Mouse (Mus musculus): ENCODE measurements around the gene Atox1. TPM values are rescaled to one million over a fixed set of nuclear protein-coding genes. Genes with fewer than 3 reads are reported as not detected.
"Not testable (repeated sequence)": the region's sequence is repeated elsewhere in the genome, so short reads cannot be mapped to it uniquely, and the experiment has no call there.

The Atox1 gene
- total RNA-seq, 2 experiments from 2014 or later = 41.3 to 45.4 TPM

DNA sequence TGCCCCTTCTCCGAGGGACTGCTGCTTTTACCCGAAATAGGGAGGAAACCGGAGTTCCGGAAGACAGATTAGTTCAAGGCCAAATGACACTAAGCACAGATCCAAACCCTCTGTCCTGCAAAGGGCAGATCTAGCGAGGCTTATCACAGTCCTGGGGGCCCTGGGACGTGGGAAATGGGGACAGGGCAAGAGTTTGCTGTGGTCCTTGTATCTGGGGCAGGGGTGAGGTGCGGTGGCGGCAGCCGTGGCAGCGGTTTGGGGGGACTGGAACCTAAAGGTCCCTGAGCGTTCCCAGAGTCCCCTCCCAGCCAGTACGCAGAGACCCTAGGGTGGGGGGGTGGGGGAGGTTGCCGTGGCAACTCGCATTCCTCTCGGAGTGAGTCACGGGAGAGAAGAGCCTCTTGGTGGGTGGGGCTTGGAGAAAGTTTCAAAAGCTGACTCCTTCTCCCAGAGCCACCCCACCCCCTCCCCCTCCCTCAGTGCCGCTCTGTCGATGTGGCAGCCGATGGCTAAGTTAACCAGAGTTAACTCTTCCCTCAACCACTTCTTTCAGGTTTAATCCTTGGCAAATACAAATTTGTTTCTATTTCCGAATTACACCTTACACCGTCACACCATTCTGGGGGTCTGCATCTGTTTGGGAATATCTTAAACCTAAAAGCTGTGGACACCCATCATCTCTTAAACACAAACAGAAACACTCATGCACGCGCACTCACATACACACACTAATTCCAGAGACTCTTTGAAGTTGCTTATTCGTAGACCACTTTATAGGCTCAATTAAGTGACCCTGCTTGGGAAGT, 42.9 kb downstream of the Atox1 start:
- TF ChIP-seq CTCF (IDR thresholded peaks at IDR 0.05) = no peak
- DNase-seq = peak; percentile 74
- H3K27ac ChIP-seq = peak overlapping the region; percentile 97
- intact Hi-C loops (cut with DNase I) = no loop called here
- peak overlapping the region; percentile 81 for H3K4me3 ChIP-seq

DNA sequence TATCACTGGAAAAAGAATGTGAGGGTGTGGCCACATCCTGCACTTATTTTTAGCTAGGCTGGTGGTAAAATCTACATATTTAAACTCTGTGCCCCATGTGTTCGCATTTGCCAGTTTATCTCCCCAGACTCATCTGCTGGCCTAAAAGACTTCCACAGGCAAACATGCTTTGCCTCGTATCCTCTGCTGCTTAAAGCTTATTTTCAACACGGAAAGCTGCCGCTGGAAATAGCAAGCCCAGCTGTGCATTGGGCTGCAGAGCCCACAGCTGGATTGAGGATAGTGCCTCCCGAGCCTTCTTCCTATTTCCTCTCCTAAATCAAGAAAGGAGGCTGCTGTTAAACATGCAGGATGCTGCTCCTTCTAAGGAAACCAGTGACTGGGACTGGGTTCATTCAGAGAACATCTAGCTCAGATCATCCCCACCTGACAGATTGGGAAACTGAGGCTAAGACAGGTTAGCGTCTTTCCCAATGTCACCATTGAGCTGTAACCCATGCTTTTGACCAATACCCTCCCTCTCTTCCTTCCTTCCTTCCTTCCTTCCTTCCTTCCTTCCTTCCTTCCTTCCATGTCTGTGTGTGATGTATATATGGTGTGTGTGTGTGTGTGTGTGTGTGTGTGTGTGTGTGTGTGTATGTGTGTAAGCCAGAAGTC, 44.3 kb downstream of the Atox1 start:
- TF ChIP-seq CTCF (IDR thresholded peaks at IDR 0.05) = no peak
- Histone ChIP-seq H3K27ac (peak overlapping the region; percentile 97), H3K4me3 (peak overlapping the region; percentile 81)
- intact Hi-C loops (cut with DNase I) = no loop called here
- no peak for DNase-seq

DNA sequence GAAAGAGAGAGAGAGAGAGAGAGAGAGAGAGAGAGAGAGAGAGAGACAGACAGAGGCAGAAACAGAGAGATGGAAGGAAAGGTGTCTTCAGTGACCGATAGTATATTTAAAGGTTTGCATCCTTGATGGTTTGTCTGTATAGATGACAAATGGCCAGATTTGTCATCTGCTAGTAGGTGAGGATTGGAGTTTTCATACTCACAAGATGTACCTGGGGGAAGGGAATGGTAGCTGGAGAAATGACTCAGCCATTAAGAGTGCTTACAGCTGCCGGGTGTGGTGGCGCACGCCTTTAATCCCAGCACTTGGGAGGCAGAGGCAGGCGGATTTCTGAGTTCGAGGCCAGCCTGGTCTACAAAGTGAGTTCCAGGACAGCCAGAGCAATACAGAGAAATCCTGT, 45.3 kb downstream of the Atox1 start:
- H3K27ac ChIP-seq = peak overlapping the region; percentile 97
- DNase-seq = not testable (repeated sequence)

DNA sequence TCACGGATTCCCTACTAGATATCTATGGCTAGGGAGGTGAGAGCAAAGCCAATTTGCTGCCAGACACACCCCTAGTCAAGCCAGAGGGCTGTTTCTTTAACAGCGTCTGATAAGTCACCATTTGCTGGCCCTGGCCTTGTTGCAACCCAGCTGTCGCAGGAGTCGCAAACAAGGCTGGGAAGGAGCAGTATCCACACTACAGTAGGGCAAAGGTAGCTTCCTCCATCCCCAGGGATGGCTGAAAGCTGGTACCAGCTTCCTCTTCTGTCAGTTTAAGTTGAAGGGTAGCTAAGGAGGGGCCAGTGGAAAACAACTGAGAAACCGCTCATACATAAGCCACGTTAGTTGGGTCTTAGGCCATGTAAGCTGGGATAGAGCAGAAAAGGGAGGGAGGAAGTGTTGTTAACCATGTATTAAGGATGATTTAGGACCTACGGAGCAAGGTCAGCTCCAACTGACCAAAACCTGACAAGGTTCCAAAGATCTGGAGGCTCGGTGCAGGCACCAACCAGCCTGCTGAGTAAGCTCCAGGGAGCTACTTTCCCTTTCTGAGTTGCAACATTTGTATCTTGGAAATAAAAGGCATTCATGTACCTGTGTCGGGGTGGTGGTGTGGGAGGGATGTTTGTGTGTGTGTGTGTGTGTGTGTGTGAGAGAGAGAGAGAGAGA, 45.9 kb downstream of the Atox1 start:
- Histone ChIP-seq H3K27ac (peak overlapping the region; percentile 85), H3K4me3 (peak overlapping the region; percentile 81)
- no peak for TF ChIP-seq CTCF (IDR thresholded peaks at IDR 0.05)
- no peak for DNase-seq
- intact Hi-C loops (cut with DNase I) = no loop called here

More for the DNA sequence above, 45.3 kb downstream of the Atox1 start:
- intact Hi-C loops (cut with DNase I) = not testable (repeated sequence)
- H3K4me3 ChIP-seq = peak overlapping the region; percentile 81

DNA sequence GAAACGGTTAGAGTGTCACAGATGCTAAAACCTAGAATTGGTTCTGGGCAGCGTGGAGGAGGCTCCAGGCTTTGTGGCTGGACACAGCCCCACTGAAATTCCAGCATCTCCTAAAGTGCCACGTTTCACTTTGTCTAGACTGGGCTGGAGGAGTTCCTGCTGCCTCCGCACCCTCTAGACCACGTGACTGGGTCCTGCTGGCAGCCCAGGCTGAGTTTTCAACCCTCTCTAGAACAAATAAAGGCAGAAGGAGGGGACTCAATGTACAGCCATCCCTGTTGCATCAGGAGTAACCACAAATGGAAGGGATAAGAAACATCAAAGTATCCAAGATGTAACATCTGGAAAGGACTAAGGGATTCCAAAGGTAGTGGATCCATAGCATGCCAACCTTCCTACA, 46.7 kb downstream of the Atox1 start:
- Histone ChIP-seq H3K27ac (peak overlapping the region; percentile 85), H3K4me3 (peak overlapping the region; percentile 81)
- DNase-seq = peak; percentile 64
- intact Hi-C loops (cut with DNase I) = no loop called here
- no peak for TF ChIP-seq CTCF (IDR thresholded peaks at IDR 0.05)

DNA sequence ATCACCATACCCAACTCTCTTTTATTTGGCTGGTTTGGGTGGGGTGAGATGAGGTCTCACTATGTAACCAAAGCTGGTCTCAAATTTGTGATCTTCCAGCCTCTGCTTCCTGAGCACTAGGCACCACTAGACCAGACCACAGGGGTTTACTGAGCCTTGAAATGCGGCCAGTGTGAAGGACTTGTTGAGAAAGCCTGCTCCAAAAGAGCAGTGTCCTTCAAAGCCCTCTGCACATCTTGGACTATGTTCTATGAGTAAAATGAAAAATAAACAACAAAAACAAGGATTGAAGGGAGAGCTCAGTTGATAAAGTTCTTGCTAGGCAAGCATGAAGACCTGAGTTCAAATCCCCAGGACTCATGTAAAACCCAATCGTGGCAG, 47.6 kb downstream of the Atox1 start:
- DNase-seq = no peak
- no peak for TF ChIP-seq CTCF (IDR thresholded peaks at IDR 0.05)
- intact Hi-C loops (cut with DNase I) = no loop called here
- Histone ChIP-seq H3K27ac (peak overlapping the region; percentile 85), H3K4me3 (peak overlapping the region; percentile 81)

DNA sequence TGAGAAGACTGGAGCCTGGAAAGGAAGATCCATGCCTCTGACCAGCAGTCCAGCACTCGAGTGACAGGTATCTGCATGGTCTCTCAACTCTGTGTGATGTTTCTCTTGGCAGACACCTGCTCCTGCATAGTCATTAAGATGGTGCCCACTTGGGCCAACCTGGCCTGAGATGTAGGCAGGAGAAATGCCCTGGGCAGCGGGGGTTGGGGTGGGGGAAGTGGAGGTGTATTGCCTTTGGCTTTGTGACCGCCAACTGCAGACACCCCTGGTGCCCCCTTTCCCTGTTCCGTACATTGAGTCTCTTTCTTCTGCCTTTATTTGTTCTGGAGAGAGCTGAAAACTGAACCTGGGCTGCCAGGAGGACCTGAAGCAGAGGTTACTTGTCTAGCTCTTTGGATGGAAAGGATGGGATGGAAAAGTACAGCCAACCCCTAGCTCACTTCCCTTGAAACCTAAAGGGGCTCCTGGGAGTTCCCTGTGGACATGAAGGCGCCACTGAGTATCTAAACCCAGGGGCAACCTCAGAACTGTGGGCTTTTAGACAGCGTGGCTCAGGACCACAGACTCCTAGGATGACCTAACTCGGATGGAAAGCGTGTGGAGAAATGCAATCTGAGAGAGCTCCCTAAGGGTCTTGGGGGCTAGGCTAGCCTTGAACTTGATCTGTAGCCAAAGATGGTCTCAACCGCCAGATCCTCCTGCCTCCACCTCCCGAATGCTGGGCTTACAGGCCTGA, 48.2 kb downstream of the Atox1 start:
- intact Hi-C loops (cut with DNase I) = no loop called here
- no peak for DNase-seq
- TF ChIP-seq CTCF (IDR thresholded peaks at IDR 0.05) = no peak
- Histone ChIP-seq H3K27ac (peak overlapping the region; percentile 85), H3K4me3 (peak overlapping the region; percentile 81)

DNA sequence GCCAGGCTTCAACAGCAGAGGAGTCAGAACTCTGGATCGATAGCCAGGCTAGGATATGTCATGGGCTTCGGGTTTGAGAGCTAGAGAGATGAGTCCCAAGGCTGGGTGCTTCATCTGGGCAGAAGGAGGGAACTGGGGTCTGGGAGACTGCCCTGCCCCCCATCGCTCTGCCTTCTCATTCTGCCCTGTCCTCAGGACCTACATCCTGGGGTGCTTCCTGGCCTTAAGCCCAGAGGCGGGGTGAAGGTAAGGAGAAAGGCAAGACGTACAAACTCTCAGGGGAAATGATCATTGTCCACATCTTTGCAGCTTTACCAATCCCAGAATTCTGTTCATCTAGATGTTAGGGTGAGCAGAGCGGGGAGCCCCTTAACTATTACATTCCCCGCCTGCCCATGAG, 49.0 kb downstream of the Atox1 start:
- peak overlapping the region; percentile 81 for H3K4me3 ChIP-seq
- peak; percentile 31 for DNase-seq
- no peak for TF ChIP-seq CTCF (IDR thresholded peaks at IDR 0.05)
- intact Hi-C loops (cut with DNase I) = no loop called here
- H3K27ac ChIP-seq = peak overlapping the region; percentile 85

DNA sequence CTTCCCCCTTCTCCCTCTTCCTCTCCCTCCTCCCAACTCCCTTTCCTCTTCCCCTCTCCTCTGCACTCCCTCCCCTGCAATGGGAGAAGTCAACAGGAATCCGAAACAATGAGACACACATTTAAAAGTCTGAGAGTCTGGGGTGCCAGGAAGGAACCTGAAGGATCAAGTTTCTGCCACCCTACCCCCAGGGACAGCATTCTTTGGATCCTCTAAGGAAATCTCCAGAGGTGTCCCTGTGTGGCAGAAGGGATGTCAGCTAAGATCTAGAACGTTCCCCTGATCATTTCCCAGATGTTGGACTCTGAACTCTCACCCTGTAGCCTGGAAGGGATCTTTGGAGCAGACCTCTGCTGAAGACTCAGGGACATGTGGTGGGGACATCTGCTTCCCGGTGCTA, 50.5 kb downstream of the Atox1 start:
- intact Hi-C loops (cut with DNase I) = no loop called here
- peak overlapping the region; percentile 81 for H3K4me3 ChIP-seq
- peak overlapping the region; percentile 85 for H3K27ac ChIP-seq
- TF ChIP-seq CTCF (IDR thresholded peaks at IDR 0.05) = no peak
- DNase-seq = no peak

DNA sequence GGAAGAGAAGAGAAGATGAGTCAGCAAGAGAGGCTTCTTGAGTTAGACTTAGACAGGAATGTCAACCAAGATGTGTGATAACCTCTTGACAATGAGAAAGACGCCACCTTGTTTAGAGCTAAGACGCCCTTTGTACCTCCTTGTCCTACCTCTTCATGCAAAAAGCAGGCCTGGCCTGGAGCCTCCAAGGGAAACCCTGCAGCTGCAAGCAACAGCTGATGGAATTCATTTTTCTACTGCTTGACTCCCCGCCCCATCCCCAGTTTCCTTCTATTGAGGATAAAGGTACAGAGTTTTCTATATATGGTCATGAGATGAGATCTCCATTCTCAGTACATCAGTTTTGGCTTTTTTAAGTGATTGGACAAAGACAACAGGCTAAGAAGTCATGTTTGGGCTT, 51.0 kb downstream of the Atox1 start:
- H3K27ac ChIP-seq = peak overlapping the region; percentile 85
- peak overlapping the region; percentile 27 for H3K4me3 ChIP-seq
- intact Hi-C loops (cut with DNase I) = no loop called here
- no peak for TF ChIP-seq CTCF (IDR thresholded peaks at IDR 0.05)
- DNase-seq = no peak

DNA sequence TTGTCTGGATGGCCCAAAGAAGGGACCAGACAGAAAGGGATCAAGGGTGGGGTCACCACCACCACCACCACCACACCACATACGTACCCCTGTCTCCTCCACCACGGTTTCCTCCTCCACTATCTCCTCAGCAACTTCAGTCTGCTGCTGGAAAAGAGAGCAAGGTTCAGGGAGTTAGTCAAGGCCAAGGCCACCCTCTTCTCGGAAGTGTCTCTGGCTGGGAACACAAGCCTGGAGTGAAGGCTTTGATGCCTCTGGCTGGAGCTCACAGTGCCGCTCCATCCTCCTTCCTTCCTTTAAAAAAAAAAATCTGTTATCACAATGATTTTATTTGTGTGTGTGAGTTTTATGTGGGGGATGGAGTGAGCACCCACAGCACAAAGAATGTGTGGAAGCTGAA, 53.9 kb downstream of the Atox1 start:
- no peak for DNase-seq
- intact Hi-C loops (cut with DNase I) = no loop called here
- no peak overlapping the region for H3K4me3 ChIP-seq
- TF ChIP-seq CTCF (IDR thresholded peaks at IDR 0.05) = no peak
- H3K27ac ChIP-seq = peak overlapping the region; percentile 85
